Mouse (Mus musculus) megakaryocyte, embryonic 14.5 days (primary cell): ENCODE measurements at regions not wholly inside any gene's neighbourhood (a gene's known extent, or its start where the extent isn't known, plus 50 kb on each side); places are given as distances from the start of the nearest gene placed in this dataset.

ENCODE experiments used
- FLI1 ChIP-seq: IDR thresholded peaks from 2 replicates; pipeline ENCODE4 v1.6.1; 2012; ENCODE audit warnings: low read length, inconsistent platforms, mixed read lengths
- GATA1 ChIP-seq: IDR thresholded peaks from 3 replicates; pipeline ENCODE4 v1.6.1; 2012; ENCODE audit warnings: mixed read lengths, low read length, inconsistent platforms, borderline replicate concordance

DNA sequence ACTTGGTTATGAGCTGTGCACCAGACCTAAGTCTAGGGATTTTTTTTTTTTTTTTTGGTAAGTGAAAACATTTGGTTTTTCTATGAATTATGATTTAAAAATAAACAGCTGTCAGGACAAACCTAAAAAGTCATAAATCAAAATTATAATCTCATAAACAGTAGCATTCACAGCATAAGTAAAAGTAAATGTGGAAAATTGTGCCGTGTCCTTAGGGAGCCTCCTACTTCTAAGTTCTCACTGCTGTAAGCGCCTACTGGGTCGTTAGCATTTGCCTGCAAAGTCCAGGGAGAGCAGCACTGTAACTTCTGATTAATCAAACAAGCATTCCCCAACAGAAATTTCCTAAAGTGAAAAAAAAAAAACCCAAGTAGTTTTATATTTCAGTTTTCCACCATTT lies 104.2 kb upstream of the Palmd start:
- TF ChIP-seq GATA1 (no peak), FLI1 (no peak)
